Mouse (Mus musculus) heart, adult 2 months (tissue): Measurements from ENCODE around the gene Tcf23. TPM values are rescaled to one million over a fixed set of nuclear protein-coding genes. Genes with fewer than 3 reads are reported as not detected.

Source experiments
- DNase-seq, 2 experiments: peaks; one replicate each; pipeline ENCODE4 v3.0.0; 2021
- H3K27ac ChIP-seq: fragments of 200-600 bp; 2 replicates; pipeline ENCODE4 v1.8.1; 2022
- H3K27me3 ChIP-seq: fragments of 200-500 bp; 2 replicates; pipeline ENCODE4 v1.6.1; 2012; ENCODE audit warnings: mild to moderate bottlenecking, low read length, inconsistent platforms, mixed read lengths; ENCODE audit not compliant: control insufficient read depth, insufficient read depth
- H3K36me3 ChIP-seq: fragments of 200-500 bp; 2 replicates; pipeline ENCODE4 v1.6.1; 2012; ENCODE audit warnings: low read length, inconsistent platforms; ENCODE audit not compliant: control insufficient read depth, insufficient read depth
- H3K4me1 ChIP-seq: fragments of 200-500 bp; 2 replicates; pipeline ENCODE4 v1.6.1; 2011; ENCODE audit warnings: low read length; ENCODE audit not compliant: control insufficient read depth, insufficient read depth
- H3K4me3 ChIP-seq: fragments of 200-600 bp; 2 replicates; pipeline ENCODE4 v1.8.1; 2022
- H3K79me2 ChIP-seq: fragments of 200-500 bp; replicated peaks from 2 replicates; pipeline ENCODE4 v1.6.1; 2012; ENCODE audit warnings: mild to moderate bottlenecking, inconsistent platforms, low read length, moderate library complexity, mixed read lengths; ENCODE audit not compliant: control insufficient read depth, insufficient read depth
- H3K9ac ChIP-seq: fragments of 200-500 bp; 2 replicates; pipeline ENCODE4 v1.6.1; 2012; ENCODE audit warnings: low read depth, mild to moderate bottlenecking, control low read depth, inconsistent platforms, low read length, mixed read lengths
- CTCF ChIP-seq: fragments of 200-600 bp; IDR thresholded peaks from 2 replicates; pipeline ENCODE4 v1.8.1; 2022; ENCODE audit warnings: antibody characterized with exemption, mild to moderate bottlenecking, moderate library complexity
- EP300 ChIP-seq: fragments of 200-500 bp; IDR thresholded peaks from 2 replicates; pipeline ENCODE4 v1.6.1; 2011; ENCODE audit warnings: low read depth, low read length, control low read depth; ENCODE audit not compliant: insufficient read depth
- POLR2A ChIP-seq: fragments of 200-500 bp; IDR thresholded peaks from 2 replicates; pipeline ENCODE4 v1.6.1; 2011; ENCODE audit warnings: mild to moderate bottlenecking, low read depth, low read length, control low read depth; ENCODE audit not compliant: insufficient read depth
- WGBS: fragments of 180-500 bp; shearing (Covaris S2); methylation state at CpG from one replicate; pipeline ENCODE4 v1.1.7; 2018; 5-methylcytosine and 5-hydroxymethylcytosine counted together
- intact Hi-C: fragments of 180-260 bp; cut with DNase I; formaldehyde crosslinking; loops from one replicate; pipeline ENCODE4 v1.15.1; 2025
- polyA plus RNA-seq: library from polyadenylated mRNA; depleted of rRNA; stranded (reverse); fragments of >200 nt; gene quantifications from 2 replicates; pipeline ENCODE4 v1.2.3, GENCODE M21; 2012
- total RNA-seq, 2 experiments: library from RNA; stranded (reverse); gene quantifications; 2 replicates each; pipeline ENCODE4 v1.2.3; 2021

The Tcf23 gene
- total and polyA plus RNA-seq, 3 experiments = 0.57 to 1.6 (median 1.6) TPM

GRCm38 (mm10) chr5:30966189-30966588 lies 2.3 kb upstream of the Tcf23 start:
- Histone ChIP-seq H3K79me2 (no peaks in the 10 kb centered on the region), H3K4me3 (no peak overlapping the region), H3K27ac (no peak overlapping the region), H3K27me3 (no peaks in the 10 kb centered on the region), H3K9ac (no peak overlapping the region), H3K36me3 (peaks cover 2% of the 10 kb centered on the region; the same call in 1 of the 2 replicates), H3K4me1 (peaks cover 11% of the 10 kb centered on the region)
- intact Hi-C loops = no loop called here
- TF ChIP-seq EP300 (no peak), POLR2A (no peak), CTCF (no peak)
- WGBS = 87% methylated on average over 4 of the region's 4 CpGs
- no peak for DNase-seq

GRCm38 (mm10) chr5:30969440-30969839 lies 978 bp downstream of the Tcf23 start:
- Histone ChIP-seq H3K36me3 (no peaks in the 10 kb centered on the region), H3K9ac (no peak overlapping the region), H3K4me3 (no peak overlapping the region), H3K79me2 (no peaks in the 10 kb centered on the region), H3K27ac (peak overlapping the region; percentile 71), H3K4me1 (peaks cover 10% of the 10 kb centered on the region), H3K27me3 (no peaks in the 10 kb centered on the region)
- DNase-seq = no peak
- TF ChIP-seq POLR2A (no peak), EP300 (0 out of 2 replicates have a peak, but pooled peaks have one; percentile 44), CTCF (no peak)
- 38% methylated on average over 2 of the region's 2 CpGs for WGBS
- intact Hi-C loops = loop anchor here (1.0 kb wide), 1 partner anchor 8 kb away; no protein-coding TSS in a partner anchor

GRCm38 (mm10) chr5:30974870-30975656 lies 6.6 kb downstream of the Tcf23 start:
- no peaks in the 10 kb centered on the region for H3K27me3 ChIP-seq
- no peaks in the 10 kb centered on the region for H3K4me1 ChIP-seq
- H3K36me3 ChIP-seq = no peaks in the 10 kb centered on the region
- DNase-seq = peak; percentile 61 to 67
- intact Hi-C loops = no loop called here
- H3K79me2 ChIP-seq = no peaks in the 10 kb centered on the region
- no peak overlapping the region for H3K27ac ChIP-seq
- no peak overlapping the region for H3K9ac ChIP-seq
- H3K4me3 ChIP-seq = no peak overlapping the region
- WGBS = 49% methylated on average over 9 of the region's 9 CpGs
- TF ChIP-seq POLR2A (no peak), EP300 (no peak), CTCF (no peak)

DNA sequence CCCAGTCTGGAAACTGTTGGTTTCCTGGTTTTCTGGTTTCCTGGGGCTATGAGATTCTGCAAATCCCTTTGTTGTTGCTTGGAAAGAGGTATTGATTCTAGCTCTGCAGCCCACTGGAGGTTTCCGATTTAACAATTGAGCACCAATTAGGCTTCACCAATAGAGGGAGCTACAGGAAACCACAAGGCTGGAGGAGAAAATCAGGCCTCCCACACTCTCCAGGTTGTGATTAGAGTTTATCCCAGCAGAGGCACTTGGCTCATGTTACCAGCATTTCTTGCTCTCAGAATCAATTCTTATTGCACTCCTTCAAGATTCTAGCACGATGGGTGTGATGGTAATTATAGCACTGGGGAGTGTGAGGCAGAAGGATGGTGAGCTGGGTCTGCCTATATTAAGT lies 13.9 kb downstream of the Tcf23 start:
- Histone ChIP-seq H3K9ac (no peak overlapping the region), H3K79me2 (no peaks in the 10 kb centered on the region), H3K36me3 (no peaks in the 10 kb centered on the region), H3K4me1 (no peaks in the 10 kb centered on the region; the same call in 1 of the 2 replicates), H3K27ac (no peak overlapping the region), H3K27me3 (no peaks in the 10 kb centered on the region), H3K4me3 (no peak overlapping the region)
- intact Hi-C loops = no loop called here
- no peak for DNase-seq
- TF ChIP-seq CTCF (peak; percentile 77), POLR2A (no peak), EP300 (no peak)
- WGBS = 25% methylated on average over 2 of the region's 2 CpGs

DNA sequence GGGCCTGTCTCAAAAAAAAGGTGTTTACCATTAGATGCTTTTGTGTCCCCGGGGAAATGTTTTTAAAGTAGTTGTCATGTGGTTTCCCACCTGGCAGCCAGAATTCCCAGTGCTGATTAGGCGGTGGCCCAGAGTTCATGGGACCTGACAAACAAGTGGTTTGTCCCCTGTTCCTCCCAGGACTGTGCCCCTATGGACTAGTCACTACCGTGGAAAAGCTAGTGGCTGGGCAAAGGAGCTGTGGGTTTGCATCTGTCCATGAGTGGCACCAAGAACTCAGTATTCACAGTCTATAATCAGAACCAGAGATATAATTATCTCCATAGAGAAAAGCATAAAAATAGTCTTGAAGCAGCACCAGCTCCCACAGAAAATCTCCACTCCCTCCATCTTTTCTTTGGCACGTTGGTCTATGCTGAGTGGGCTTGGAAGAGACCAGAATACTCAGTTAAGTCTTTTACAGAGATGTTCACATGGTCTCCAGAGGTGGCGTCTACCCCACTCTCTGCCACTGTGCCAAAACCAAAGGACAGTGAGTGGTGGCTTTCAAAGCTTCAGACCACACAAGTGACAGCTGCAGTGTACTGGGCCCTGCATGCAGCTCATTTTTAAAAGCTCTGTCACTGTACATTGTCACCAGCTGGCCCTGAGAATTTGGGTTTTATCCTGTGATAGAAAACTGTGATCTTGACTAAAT lies 24.7 kb downstream of the Tcf23 start:
- intact Hi-C loops = loop anchor here (10.0 kb wide), 1 partner anchor 278 kb away; the partner anchor contains the start of gene Dpysl5
- no peaks in the 10 kb centered on the region for H3K27me3 ChIP-seq
- no peaks in the 10 kb centered on the region for H3K36me3 ChIP-seq
- no peak for TF ChIP-seq POLR2A
- TF ChIP-seq EP300 = no peak
- TF ChIP-seq CTCF = no peak
- no peak overlapping the region for H3K4me3 ChIP-seq
- WGBS = 71% methylated on average over 5 of the region's 5 CpGs
- no peaks in the 10 kb centered on the region for H3K79me2 ChIP-seq
- peaks cover 2% of the 10 kb centered on the region for H3K4me1 ChIP-seq
- H3K9ac ChIP-seq = no peak overlapping the region
- DNase-seq = no peak
- no peak overlapping the region for H3K27ac ChIP-seq
